In genomic region chr11:69545957-69546356, GRCm38 (mm10) we compare ENCODE assay signal across 8 mouse cellular contexts. TPM values are rescaled to one million over a fixed set of nuclear protein-coding genes. Genes with fewer than 3 reads are reported as not detected.
DNase-seq lines count a peak whose midpoint lies in the region; ATAC-seq and TF ChIP-seq lines count a peak whose summit lies in the region.

No protein-coding gene starts in this region.

- 17% methylated on average over 7 of the region's 7 CpGs for WGBS in kidney, embryonic 15.5 days
- WGBS in hindbrain, embryonic 14.5 days = 8% methylated on average over 7 of the region's 7 CpGs
- WGBS in midbrain, embryonic 16.5 days = 9% methylated on average over 7 of the region's 7 CpGs

- peak overlapping the region; percentile 99 for H3K4me2 ChIP-seq in kidney, embryonic 15.5 days
- peak overlapping the region; percentile 86 for H3K4me2 ChIP-seq in hindbrain, embryonic 14.5 days (replicated peaks)
- peak overlapping the region; percentile 79 for H3K4me2 ChIP-seq in midbrain, embryonic 16.5 days (ENCODE audit: low read length)

- no peaks in the 10 kb centered on the region for H3K9me3 ChIP-seq in kidney, embryonic 15.5 days (replicated peaks)
- H3K9me3 ChIP-seq in hindbrain, embryonic 14.5 days (ENCODE audit: control insufficient read depth, low read length) = no peaks in the 10 kb centered on the region
- H3K9me3 ChIP-seq in midbrain, embryonic 16.5 days (replicated peaks; ENCODE audit: control insufficient read depth, low read length, poor library complexity, severe bottlenecking) = no peaks in the 10 kb centered on the region

- no peak for TF ChIP-seq CTCF in bone marrow macrophage, adult 2 months (IDR thresholded peaks at IDR 0.05; ENCODE audit: low read depth, low read length)

- no peaks in the 10 kb centered on the region for H3K36me3 ChIP-seq in kidney, embryonic 15.5 days
- H3K36me3 ChIP-seq in hindbrain, embryonic 14.5 days (replicated peaks; ENCODE audit: control insufficient read depth, insufficient read depth) = no peaks in the 10 kb centered on the region
- H3K36me3 ChIP-seq in midbrain, embryonic 16.5 days (ENCODE audit: control insufficient read depth, insufficient read depth, low read length) = no peaks in the 10 kb centered on the region

- peak overlapping the region; percentile 92 for H3K27ac ChIP-seq in kidney, embryonic 15.5 days
- no peak overlapping the region for H3K27ac ChIP-seq in bone marrow macrophage, adult 2 months (ENCODE audit: insufficient read depth, low read depth, low read length)
- peak overlapping the region; percentile 93 for H3K27ac ChIP-seq in hindbrain, embryonic 14.5 days
- H3K27ac ChIP-seq in midbrain, embryonic 16.5 days (ENCODE audit: low read length) = peak overlapping the region; percentile 95

- peaks cover 35% of the 10 kb centered on the region for H3K4me1 ChIP-seq in kidney, embryonic 15.5 days
- H3K4me1 ChIP-seq in bone marrow macrophage, adult 2 months (ENCODE audit: control insufficient read depth, insufficient read depth, low read length) = peaks cover 4% of the 10 kb centered on the region; the same call in 1 of the 2 replicates
- H3K4me1 ChIP-seq in hindbrain, embryonic 14.5 days (replicated peaks; ENCODE audit: control insufficient read depth, insufficient read depth, low read length) = peaks cover 50% of the 10 kb centered on the region
- peaks cover 58% of the 10 kb centered on the region for H3K4me1 ChIP-seq in midbrain, embryonic 16.5 days (ENCODE audit: control insufficient read depth, insufficient read depth, low read length)

- peak overlapping the region; percentile 52 for H3K4me3 ChIP-seq in kidney, embryonic 15.5 days (replicated peaks)
- peak overlapping the region; percentile 60 for H3K4me3 ChIP-seq in bone marrow macrophage, adult 2 months (ENCODE audit: insufficient read depth, low read length)
- peak overlapping the region; percentile 42 for H3K4me3 ChIP-seq in hindbrain, embryonic 14.5 days (replicated peaks; ENCODE audit: low read length)
- peak overlapping the region; percentile 50 for H3K4me3 ChIP-seq in midbrain, embryonic 16.5 days (ENCODE audit: low read depth, low read length)

- no peak for DNase-seq in kidney, postnatal 10 days
- no peak for DNase-seq in hindbrain, embryonic 14.5 days (ENCODE audit: low spot score)
- no peak for DNase-seq in layer of hippocampus, adult 9-10 months (ENCODE audit: low spot score)
- no peak for DNase-seq in layer of hippocampus, postnatal 10 days (ENCODE audit: low spot score in 2 of 2)

- no peak for TF ChIP-seq POLR2A in bone marrow macrophage, adult 2 months (IDR thresholded peaks at IDR 0.05; ENCODE audit: borderline replicate concordance, low read depth, low read length)

- peak; percentile 12; the same call in 1 of the 2 replicates for ATAC-seq in kidney, embryonic 15.5 days (replicated peaks; ENCODE audit: low FRiP score)
- ATAC-seq in hindbrain, embryonic 14.5 days (ENCODE audit: low FRiP score) = peak; percentile 26; the same call in 1 of the 2 replicates
- peak; percentile 19; the same call in 1 of the 2 replicates for ATAC-seq in midbrain, embryonic 16.5 days
- no peak for ATAC-seq in CD4-positive, CD25-positive, alpha-beta regulatory T cell, adult 4 months

- peak overlapping the region; percentile 65 for H3K9ac ChIP-seq in kidney, embryonic 15.5 days
- peak overlapping the region; percentile 63 for H3K9ac ChIP-seq in hindbrain, embryonic 14.5 days
- peak overlapping the region; percentile 69 for H3K9ac ChIP-seq in midbrain, embryonic 16.5 days (ENCODE audit: low read depth, low read length)

- H3K27me3 ChIP-seq in kidney, embryonic 15.5 days = peaks cover 16% of the 10 kb centered on the region
- no peaks in the 10 kb centered on the region for H3K27me3 ChIP-seq in hindbrain, embryonic 14.5 days (ENCODE audit: control insufficient read depth, insufficient read depth, low read length)
- no peaks in the 10 kb centered on the region for H3K27me3 ChIP-seq in midbrain, embryonic 16.5 days (ENCODE audit: control insufficient read depth, insufficient read depth, low read depth, low read length)

RNA-seq across cellular contexts. Expression of gene Dnah2, which starts 3.0 kb away (rescaled TPM):
- 0.73 and 0.87 TPM in 2 replicates for polyA plus RNA-seq in kidney, embryonic 15.5 days (2015; fragmentation: Nextera tagmentation; extraction: Ambion mirVana)
- polyA plus RNA-seq in bone marrow macrophage, adult 2 months (2012; ENCODE audit: insufficient read depth, insufficient read length, missing spikeins) = 0.72 and 0.76 TPM in 2 replicates
- polyA plus RNA-seq in hindbrain, embryonic 14.5 days (2014; fragmentation: Nextera tagmentation; extraction: Ambion mirVana) = 4.8 and 4.9 TPM in 2 replicates
- polyA plus RNA-seq in midbrain, embryonic 16.5 days (2015; fragmentation: Nextera tagmentation; extraction: Ambion mirVana) = 4.4 and 5.1 TPM in 2 replicates
- polyA plus RNA-seq in CD4-positive, CD25-positive, alpha-beta regulatory T cell, adult 4 months (2017; shearing (Covaris generic)) = under 1 TPM in 1 of 2 experiments, not detected in 1; 0.09 TPM
- total RNA-seq in layer of hippocampus, postnatal 10 days (2021) = 1 to 10 TPM; 8.0 to 8.6 TPM

RNA-seq across cellular contexts. Expression of gene Efnb3, which starts 14.0 kb away (rescaled TPM):
- polyA plus RNA-seq in kidney, embryonic 15.5 days (2015; fragmentation: Nextera tagmentation; extraction: Ambion mirVana) = 11.9 and 14.3 TPM in 2 replicates
- 0.33 TPM in 1 of 2 replicates, not detected in the other for polyA plus RNA-seq in bone marrow macrophage, adult 2 months (2012; ENCODE audit: insufficient read depth, insufficient read length, missing spikeins)
- 39.9 and 40.8 TPM in 2 replicates for polyA plus RNA-seq in hindbrain, embryonic 14.5 days (2014; fragmentation: Nextera tagmentation; extraction: Ambion mirVana)
- polyA plus RNA-seq in midbrain, embryonic 16.5 days (2015; fragmentation: Nextera tagmentation; extraction: Ambion mirVana) = 165 and 178 TPM in 2 replicates
- under 1 TPM; 0.27 to 0.37 TPM for polyA plus RNA-seq in CD4-positive, CD25-positive, alpha-beta regulatory T cell, adult 4 months (2017; shearing (Covaris generic))
- 100 to 1,000 TPM; 203 to 217 TPM for total RNA-seq in layer of hippocampus, postnatal 10 days (2021)

RNA-seq across cellular contexts. Expression of gene Wrap53, which starts 34.1 kb away (rescaled TPM):
- 26.6 and 27.9 TPM in 2 replicates for polyA plus RNA-seq in kidney, embryonic 15.5 days (2015; fragmentation: Nextera tagmentation; extraction: Ambion mirVana)
- 8.2 and 8.8 TPM in 2 replicates for polyA plus RNA-seq in bone marrow macrophage, adult 2 months (2012; ENCODE audit: insufficient read depth, insufficient read length, missing spikeins)
- polyA plus RNA-seq in hindbrain, embryonic 14.5 days (2014; fragmentation: Nextera tagmentation; extraction: Ambion mirVana) = 15.6 and 16.8 TPM in 2 replicates
- 19.2 and 20.9 TPM in 2 replicates for polyA plus RNA-seq in midbrain, embryonic 16.5 days (2015; fragmentation: Nextera tagmentation; extraction: Ambion mirVana)
- polyA plus RNA-seq in CD4-positive, CD25-positive, alpha-beta regulatory T cell, adult 4 months (2017; shearing (Covaris generic)) = 10 to 100 TPM; 23.0 to 31.9 TPM
- total RNA-seq in layer of hippocampus, postnatal 10 days (2021) = 10 to 100 TPM in 1 of 2 experiments, 1 to 10 TPM in 1; 7.7 to 10.6 TPM

RNA-seq across cellular contexts. Expression of gene Trp53, which starts 34.2 kb away (rescaled TPM):
- 175 and 195 TPM in 2 replicates for polyA plus RNA-seq in kidney, embryonic 15.5 days (2015; fragmentation: Nextera tagmentation; extraction: Ambion mirVana)
- 76.1 and 79.7 TPM in 2 replicates for polyA plus RNA-seq in bone marrow macrophage, adult 2 months (2012; ENCODE audit: insufficient read depth, insufficient read length, missing spikeins)
- polyA plus RNA-seq in hindbrain, embryonic 14.5 days (2014; fragmentation: Nextera tagmentation; extraction: Ambion mirVana) = 55.7 TPM in 2 replicates
- polyA plus RNA-seq in midbrain, embryonic 16.5 days (2015; fragmentation: Nextera tagmentation; extraction: Ambion mirVana) = 48.9 and 57.3 TPM in 2 replicates
- 100 to 1,000 TPM; 307 to 416 TPM for polyA plus RNA-seq in CD4-positive, CD25-positive, alpha-beta regulatory T cell, adult 4 months (2017; shearing (Covaris generic))
- 10 to 100 TPM; 31.4 to 31.8 TPM for total RNA-seq in layer of hippocampus, postnatal 10 days (2021)

RNA-seq across cellular contexts. Expression of gene Atp1b2, which starts 59.8 kb away (rescaled TPM):
- 11.2 and 13.5 TPM in 2 replicates for polyA plus RNA-seq in kidney, embryonic 15.5 days (2015; fragmentation: Nextera tagmentation; extraction: Ambion mirVana)
- not detected in 2 replicates for polyA plus RNA-seq in bone marrow macrophage, adult 2 months (2012; ENCODE audit: insufficient read depth, insufficient read length, missing spikeins)
- polyA plus RNA-seq in hindbrain, embryonic 14.5 days (2014; fragmentation: Nextera tagmentation; extraction: Ambion mirVana) = 72.1 and 94.2 TPM in 2 replicates
- 65.8 and 95.2 TPM in 2 replicates for polyA plus RNA-seq in midbrain, embryonic 16.5 days (2015; fragmentation: Nextera tagmentation; extraction: Ambion mirVana)
- not detected for polyA plus RNA-seq in CD4-positive, CD25-positive, alpha-beta regulatory T cell, adult 4 months (2017; shearing (Covaris generic))
- 100 to 1,000 TPM; 456 to 463 TPM for total RNA-seq in layer of hippocampus, postnatal 10 days (2021)
